Mouse (Mus musculus) E14TG2a.4 (cell line): ENCODE data around the gene Acpp.

Experiments
- CTCF ChIP-seq: conservative IDR thresholded peaks from 2 replicates; pipeline ENCODE4 v1.5.1; 2014; ENCODE audit warnings: low read length
- NANOG ChIP-seq: IDR thresholded peaks from 2 replicates; pipeline ENCODE4 v1.6.1; 2014; ENCODE audit warnings: borderline replicate concordance, low read length, mixed read lengths
- POU5F1 ChIP-seq: IDR thresholded peaks from 2 replicates; pipeline ENCODE4 v1.6.1; 2014; ENCODE audit warnings: low read length, borderline replicate concordance

DNA sequence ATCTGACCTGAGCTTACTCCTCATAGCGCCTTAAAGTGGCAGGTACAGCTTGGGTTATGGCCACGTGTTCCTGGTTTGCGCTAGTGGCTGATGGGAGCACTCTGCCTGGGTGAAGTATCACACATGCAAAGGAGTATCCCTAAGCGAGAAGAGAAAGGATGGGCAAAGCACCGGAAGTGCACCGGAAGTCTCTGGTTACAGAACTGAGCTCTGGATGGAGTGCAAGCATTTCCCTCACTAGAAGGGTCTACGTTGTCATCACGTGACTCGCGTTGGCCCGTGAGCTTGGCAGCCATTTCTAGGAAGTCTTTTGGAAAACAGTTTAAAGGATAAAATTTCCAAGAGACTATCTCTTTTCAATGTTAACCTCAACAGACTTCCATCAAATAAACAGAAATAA is 21.2 kb downstream of the Acpp start:
- no peak for TF ChIP-seq CTCF
- TF ChIP-seq NANOG = no peak
- TF ChIP-seq POU5F1 = no peak
